Mouse (Mus musculus) left cerebral cortex, postnatal 10 days (tissue): ENCODE data around the gene Hbb-bh2. TPM values are rescaled to one million over a fixed set of nuclear protein-coding genes. Genes with fewer than 3 reads are reported as not detected.
"Not testable (repeated sequence)": the region's sequence is repeated elsewhere in the genome, so short reads cannot be mapped to it uniquely, and the experiment has no call there.

ENCODE experiments used
- DNase-seq, 2 experiments: peaks; one replicate each; pipeline ENCODE4 v3.0.0; 2021 to 2022; ENCODE audit warnings: low spot score in 2 of 2, mixed read lengths in 1 of 2; ENCODE audit errors: extremely low spot score in 1 of 2
- intact Hi-C: fragments of 180-260 bp; cut with DNase I; formaldehyde crosslinking; loops from one replicate; pipeline ENCODE4 v1.15.1; 2025
- total RNA-seq, 2 experiments: library from RNA; stranded (reverse); gene quantifications; 2 replicates each; pipeline ENCODE4 v1.2.3; 2021

Gene Hbb-bh2
- total RNA-seq = not detected

DNA sequence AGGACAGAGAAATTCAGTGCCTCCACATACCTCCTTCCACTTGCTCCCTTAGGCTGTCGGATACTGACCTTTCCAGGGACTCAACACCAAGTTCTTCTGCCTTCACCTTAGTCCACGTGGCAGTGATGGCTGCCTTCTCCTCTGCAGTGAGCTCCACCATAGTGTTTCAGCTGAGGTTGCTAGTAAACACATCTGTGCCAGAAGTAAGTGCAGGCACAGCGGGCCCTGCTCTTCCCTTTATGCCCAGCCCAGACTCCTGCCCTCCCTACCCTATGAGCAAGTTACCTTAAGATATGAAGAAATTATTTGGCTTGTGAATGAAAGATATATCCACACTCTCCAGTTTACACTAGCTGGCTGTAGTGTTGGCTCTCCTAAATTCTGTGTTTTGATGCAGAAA, at the start of gene Hbb-bh2:
Hbb-bh2 (minus strand) TSS at position 253 of the 400 bp plus-strand sequence.
- intact Hi-C loops = no loop called here
- no peak for DNase-seq

DNA sequence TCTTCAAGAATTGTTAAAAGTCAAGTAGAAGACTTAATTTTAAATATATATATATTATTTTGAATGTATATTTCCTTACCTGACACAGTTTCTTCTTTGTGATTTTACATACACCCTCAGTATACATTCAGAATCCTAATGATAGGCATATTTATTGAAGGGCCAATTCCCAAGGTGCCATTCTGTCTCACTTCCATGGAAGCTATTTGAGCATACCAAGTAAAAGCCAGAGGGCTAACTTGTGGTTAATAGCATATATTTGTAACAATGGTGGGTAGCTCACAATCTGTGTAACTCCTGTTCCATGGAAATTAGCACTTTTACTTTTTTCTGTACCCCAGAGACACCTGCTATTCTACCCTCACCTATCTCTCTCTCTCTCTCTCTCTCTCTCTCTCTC, 45.8 kb upstream of the Hbb-bh2 start, which contains the start of gene Olfr66:
Olfr66 (minus strand) TSS at position 101 of the 400 bp plus-strand sequence.
- intact Hi-C loops = no loop called here
- no peak for DNase-seq

DNA sequence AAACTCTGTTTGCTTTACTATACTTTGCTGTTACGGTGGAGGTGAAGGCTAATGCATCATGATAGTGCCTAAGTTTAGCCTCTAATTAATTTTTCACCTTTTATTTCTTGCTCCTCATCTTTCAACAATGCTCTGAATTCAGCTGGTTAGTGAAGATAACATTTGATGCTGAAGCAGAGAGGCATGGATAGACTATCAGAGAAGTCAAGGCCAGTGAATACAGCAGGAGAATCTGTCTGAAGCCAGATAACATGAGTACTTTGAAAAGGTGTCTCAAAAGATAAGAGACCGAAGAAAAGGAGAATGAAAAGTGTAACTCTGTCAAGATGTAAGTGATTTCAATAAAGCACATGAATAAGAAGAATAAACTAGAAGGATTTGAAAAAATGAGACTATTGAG, 36.8 kb upstream of the Hbb-bh2 start:
- intact Hi-C loops = loop anchor here (10.0 kb wide), 1 partner anchor 1222 kb away; the partner anchor contains the start of gene Olfr555
- no peak for DNase-seq

GRCm38 (mm10) chr7:103874451-103874850, 34.1 kb upstream of the Hbb-bh2 start:
- intact Hi-C loops = loop anchor here (5.0 to 10.0 kb wide), 2 partner anchors 1220 to 1362 kb away; partner anchors contain the start of gene Olfr555
- no peak for DNase-seq

- DNase-seq = peak in 1 of 2 experiments; percentile 3
- intact Hi-C loops = loop anchor here (5.0 to 10.0 kb wide), 2 partner anchors 1218 to 1361 kb away; partner anchors contain the start of gene Olfr555
Observed at GRCm38 (mm10) chr7:103873064-103873463, 32.7 kb upstream of the Hbb-bh2 start.

GRCm38 (mm10) chr7:103870667-103871066, 30.3 kb upstream of the Hbb-bh2 start:
- intact Hi-C loops = loop anchor here (5.0 to 10.0 kb wide), 2 partner anchors 1216 to 1358 kb away; partner anchors contain the start of gene Olfr555
- DNase-seq = no peak

DNA sequence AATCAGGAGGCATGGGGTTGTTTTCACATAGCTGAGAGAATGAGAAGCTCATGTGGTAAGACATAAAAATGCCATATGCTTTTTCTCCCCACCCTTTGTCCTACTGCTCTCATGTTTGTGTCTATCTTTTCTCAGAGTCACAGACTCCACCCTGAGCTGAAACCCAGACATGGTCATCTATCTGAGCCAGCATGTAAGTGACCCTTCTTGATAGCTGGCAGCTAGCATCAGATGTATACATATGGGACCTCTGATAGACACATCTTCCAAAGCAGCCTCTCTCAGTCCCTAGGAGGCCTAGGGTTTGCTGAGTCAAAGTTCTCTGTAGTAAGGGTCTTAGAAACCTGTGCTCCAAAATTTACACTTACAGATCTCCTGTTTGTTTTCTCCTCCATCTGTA, 25.4 kb upstream of the Hbb-bh2 start:
- intact Hi-C loops = loop anchor here (10.0 kb wide), 1 partner anchor 911 kb away; the partner anchor contains the start of gene Olfr575
- DNase-seq = no peak

GRCm38 (mm10) chr7:103861531-103861930, 21.2 kb upstream of the Hbb-bh2 start:
- DNase-seq = no peak
- intact Hi-C loops = loop anchor here (10.0 kb wide), 1 partner anchor 907 kb away; the partner anchor contains the start of gene Olfr575

- intact Hi-C loops = loop anchor here (10.0 kb wide), 1 partner anchor 906 kb away; the partner anchor contains the start of gene Olfr575
- DNase-seq = no peak
Observed at GRCm38 (mm10) chr7:103860855-103861254, 20.5 kb upstream of the Hbb-bh2 start.

GRCm38 (mm10) chr7:103859076-103859475, 18.8 kb upstream of the Hbb-bh2 start:
- no peak for DNase-seq
- intact Hi-C loops = no loop called here

DNA sequence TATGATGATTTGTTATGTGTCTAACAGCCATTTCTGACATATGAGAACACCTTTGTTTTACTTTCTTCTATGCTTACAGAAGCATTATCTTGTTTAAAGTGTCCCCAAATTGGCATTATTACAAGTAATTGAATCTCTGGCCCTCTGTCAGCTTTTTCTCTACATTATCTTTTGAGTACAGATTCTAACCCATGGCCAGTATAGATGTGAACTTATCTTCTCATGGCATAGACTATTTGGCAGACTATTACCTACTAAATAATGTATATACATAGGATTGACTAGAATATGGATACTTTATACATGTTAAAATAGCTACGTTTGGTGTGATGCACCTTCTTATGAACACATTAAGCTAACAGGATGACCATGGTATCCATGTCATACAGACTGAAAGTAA, 14.3 kb upstream of the Hbb-bh2 start:
- intact Hi-C loops = no loop called here
- no peak for DNase-seq

DNA sequence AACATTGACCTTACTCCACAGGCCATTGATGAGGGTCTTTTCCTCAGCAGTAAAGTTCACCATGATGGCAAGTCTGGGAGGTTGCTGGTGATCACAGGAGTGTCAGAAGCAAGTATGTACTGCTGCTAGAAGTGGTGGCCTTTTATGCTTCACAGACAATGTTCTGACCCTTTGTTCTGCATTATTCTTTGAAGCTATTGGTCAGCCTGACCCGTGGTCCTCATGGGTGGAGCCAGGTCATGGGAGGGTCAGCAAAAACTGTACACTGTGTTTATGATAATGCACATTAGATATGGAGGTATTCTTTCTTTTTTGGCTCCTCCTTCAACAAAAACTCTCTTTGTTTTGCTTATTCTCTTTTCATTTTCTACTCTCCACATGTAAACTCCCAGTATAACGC, 12.8 kb upstream of the Hbb-bh2 start, which contains the start of gene Hbb-y:
Hbb-y (minus strand) TSS at position 127 of the 400 bp plus-strand sequence.
- no peak for DNase-seq
- intact Hi-C loops = no loop called here

DNA sequence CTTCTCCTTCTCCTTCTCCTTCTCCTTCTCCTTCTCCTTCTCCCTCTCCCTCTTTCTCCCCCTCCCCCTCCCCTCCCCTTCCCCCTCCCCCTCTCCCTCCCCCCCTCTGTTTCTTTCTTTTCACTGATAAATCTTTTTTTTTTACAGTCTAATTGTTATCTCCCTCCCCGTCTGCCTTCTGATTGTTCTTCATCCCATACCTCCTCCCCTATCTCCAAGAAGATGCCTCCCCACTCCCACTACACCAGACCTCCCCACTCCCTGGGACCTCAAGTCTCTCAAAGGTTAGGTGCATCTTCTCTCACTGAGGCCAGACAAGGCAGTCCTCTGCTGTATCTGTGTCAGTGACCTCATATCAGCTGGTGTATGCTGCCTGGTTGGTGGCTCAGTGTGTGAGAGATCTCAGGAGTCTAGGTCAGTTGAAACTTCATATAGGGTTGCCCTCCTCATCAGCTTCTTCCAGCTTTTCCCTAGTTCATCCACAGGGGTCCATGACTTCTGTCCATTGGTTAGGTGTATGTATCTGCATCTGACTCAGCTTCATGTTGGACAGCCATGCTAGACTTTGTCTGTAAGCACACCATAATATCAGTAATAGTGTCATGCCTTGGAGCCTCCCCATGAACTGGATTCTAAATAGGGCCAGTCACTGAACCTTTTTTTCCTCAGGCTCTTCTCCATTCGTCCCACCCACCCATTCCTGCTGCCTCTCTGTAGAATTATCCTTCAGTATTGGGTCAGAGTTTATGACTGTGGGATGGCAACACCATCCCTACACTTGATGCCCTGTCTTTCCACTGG, 4.4 kb upstream of the Hbb-bh2 start:
- intact Hi-C loops = no loop called here
- DNase-seq = no peak

DNA sequence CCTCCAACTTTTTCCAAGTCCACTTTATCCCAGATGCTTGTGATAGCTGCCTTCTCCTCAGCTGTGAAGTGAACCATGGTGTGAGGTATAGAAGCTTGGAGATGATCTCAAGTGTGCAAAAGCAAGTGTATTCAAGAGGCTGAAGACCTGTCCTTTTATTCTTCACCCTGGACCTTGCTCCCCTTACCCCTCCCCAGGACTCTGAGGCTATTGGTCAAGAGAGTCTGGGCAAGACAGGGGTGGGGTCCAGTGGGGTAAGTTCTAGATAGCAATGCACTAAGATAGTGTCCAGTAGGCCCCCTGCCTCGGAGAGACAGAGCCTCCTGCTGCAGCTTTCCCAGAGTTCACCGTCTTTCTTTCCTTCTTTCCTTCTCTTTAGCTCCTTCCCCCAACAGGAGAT, 2.7 kb upstream of the Hbb-bh2 start, which contains the start of gene Hbb-bh1:
Hbb-bh1 (minus strand) TSS at position 131 of the 400 bp plus-strand sequence.
- intact Hi-C loops = no loop called here
- DNase-seq = no peak

GRCm38 (mm10) chr7:103827808-103828207, 12.5 kb downstream of the Hbb-bh2 start, which contains the start of gene Hbb-bs:
Hbb-bs (minus strand) TSS chr7:103828096.
- intact Hi-C loops = no loop called here
- DNase-seq = no peak

GRCm38 (mm10) chr7:103827139-103827538, 13.2 kb downstream of the Hbb-bh2 start:
- DNase-seq, intact Hi-C loops: not testable (repeated sequence)

- intact Hi-C loops = no loop called here
- no peak for DNase-seq
Observed at GRCm38 (mm10) chr7:103826255-103826887, 13.9 kb downstream of the Hbb-bh2 start.

GRCm38 (mm10) chr7:103825536-103826254, 14.6 kb downstream of the Hbb-bh2 start:
- no peak for DNase-seq

GRCm38 (mm10) chr7:103824597-103824996, 15.7 kb downstream of the Hbb-bh2 start:
- DNase-seq = no peak
- intact Hi-C loops = no loop called here

More at GRCm38 (mm10) chr7:103825536-103826254, 14.6 kb downstream of the Hbb-bh2 start:
- intact Hi-C loops = no loop called here
